Mouse (Mus musculus): ENCODE measurements around the gene Nckap5l.
"Not testable (repeated sequence)": the region's sequence is repeated elsewhere in the genome, so short reads cannot be mapped to it uniquely, and the experiment has no call there.

Nckap5l gene

DNA sequence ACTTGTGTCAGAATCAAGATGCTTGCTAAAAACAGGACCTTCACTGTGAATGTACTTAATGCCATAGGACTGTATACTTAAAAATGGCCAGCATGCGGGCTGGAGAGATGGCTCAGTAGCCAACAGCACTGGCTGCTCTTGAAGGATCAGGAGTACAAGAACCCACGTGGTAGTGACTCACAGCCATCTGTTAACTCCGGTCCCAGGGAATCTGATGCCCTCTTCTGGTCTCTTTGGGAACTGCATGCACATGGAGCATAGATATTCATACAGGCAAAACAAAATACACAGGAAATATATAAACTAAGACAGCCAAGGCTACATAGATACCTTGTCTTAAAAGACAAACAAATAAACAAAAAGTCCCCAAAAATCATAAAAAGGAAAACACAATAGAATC lies 11.5 kb upstream of the Nckap5l start:
- DNase-seq, result peak; percentile 73

DNA sequence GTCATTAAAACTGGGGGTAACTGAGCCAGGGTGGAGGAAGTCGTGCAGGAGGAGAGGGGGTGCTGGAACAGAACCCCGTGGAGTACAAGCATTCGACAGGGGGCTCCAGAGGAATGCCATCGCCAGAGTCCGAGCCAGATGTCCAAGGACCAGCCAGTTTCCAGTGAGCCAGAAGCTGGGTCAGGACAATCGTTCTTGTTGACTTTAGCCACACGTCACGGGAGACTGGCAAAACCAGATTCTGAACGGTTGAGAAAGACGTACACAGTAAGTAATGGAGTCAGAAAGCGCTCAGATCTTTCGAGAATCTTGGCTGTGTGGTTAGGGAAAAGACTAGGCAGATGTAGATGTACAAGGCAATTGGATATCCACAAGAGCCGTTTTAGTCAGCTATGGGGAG lies 5.6 kb upstream of the Nckap5l start:
- DNase-seq, result no peak

DNA sequence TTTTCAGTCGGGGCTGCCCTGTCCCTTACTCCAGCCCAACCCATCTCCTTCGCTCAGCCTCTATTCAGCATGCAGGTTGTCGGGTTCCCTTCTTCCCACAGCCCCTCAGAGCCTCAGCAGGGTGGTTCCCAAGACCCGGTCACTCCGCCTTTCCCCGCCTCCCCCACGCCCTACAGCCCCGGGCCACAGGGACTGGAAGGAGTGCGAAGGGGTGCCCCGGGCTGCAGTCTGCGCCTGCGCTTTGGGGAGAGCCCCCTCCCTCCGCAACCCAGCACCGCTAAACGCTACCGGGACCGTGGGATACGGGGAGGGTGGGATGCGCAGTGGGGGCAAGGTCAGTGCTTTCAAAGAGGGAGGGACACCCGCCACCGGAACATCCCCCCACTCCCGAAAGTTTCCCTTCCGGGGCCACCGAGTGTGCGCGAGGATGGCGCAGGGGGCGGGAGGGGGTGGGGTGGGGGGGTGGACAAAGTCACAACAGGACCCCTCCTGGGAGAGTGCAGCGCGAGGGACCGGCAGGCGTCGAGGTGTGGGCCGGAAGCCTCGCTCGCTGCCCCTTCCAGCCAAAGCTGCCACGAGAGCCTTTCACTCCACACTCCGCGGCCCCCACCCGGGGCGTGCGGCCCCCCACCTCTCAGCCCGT lies 464 bp downstream of the Nckap5l start:
- DNase-seq, result peak; percentile 29

DNA sequence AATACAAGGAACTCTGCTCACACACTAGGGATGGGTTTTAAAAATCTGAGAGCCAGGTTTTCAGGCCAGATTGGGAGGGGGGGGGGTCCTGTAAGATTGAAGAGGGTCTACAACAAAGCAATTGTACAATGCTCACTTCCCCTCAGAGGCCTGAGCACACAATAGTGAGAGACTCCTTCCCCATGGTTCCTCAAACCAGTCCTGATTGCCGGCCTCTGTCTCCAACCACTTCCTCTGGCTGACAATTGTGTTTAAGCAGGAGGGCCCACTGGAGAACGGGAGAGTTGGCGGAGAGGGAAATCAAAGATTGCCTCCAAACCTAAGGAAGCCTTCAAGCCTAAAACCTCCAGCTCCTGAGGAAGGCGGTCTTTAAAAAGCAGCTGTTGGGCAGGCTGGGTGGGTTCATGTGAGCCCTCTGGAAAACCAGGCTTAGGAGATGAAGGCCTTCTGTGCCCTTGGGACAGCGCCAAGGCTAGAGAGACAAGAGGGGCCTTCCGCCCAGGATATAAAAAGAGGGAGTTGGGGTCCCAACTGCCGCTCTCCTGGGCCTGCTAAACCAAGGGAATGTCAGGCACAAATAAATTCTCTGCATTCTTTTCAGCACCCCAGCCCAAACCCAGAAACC lies 1.1 kb downstream of the Nckap5l start:
- DNase-seq, result no peak

DNA sequence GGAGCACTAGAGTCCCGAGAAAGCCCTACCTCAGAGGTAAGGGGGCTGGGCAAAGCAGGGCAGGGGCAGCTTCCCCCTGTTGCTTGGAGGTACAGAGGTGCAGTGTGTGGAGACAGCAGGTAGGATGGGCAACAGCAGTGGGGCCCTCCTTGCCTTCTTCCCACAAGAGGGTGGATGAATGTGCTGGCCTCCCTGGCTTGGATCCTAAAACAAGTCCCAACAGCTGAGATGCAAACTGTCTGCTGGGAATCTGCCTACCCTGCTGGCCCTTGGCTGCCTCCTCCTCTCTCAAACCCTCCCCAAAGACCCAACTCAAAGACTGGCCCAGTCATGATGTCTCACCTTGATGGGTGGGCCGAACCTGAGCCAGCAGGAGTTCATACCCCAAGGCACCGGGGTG lies 2.1 kb downstream of the Nckap5l start:
- DNase-seq, result no peak

DNA sequence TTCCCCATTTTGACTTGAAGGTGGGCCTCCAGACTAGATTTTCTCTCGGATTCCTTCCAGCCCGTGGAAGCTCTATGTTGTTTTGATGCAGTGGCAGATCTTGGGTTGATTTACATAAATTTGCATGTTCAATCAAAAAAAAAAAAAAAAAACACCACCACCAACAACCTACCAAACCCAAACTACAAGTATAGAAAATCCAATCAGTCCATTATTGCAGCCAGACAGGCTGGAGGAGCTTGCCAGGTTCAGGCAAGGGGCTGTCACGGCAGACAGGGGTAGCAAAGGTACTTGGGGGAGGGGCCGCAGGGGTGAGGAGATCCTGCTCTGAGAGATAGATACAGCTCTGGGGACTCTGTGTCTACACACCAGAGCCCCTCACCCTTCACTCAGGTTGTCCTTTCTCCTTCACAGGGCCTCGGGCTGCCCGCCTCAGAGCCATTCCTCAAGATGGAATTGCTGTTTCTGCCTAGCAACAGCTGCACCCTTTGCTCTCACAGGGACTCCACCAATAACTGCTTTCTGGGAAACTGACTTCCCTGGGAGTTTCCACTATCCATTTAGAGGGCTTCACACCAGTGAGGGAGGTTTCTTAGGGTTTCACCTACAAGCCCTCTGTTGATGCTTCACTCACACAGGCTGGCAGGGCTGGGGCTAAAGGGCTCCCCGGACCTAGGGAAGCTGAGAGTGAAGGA lies 2.8 kb downstream of the Nckap5l start:
- no peak for DNase-seq

DNA sequence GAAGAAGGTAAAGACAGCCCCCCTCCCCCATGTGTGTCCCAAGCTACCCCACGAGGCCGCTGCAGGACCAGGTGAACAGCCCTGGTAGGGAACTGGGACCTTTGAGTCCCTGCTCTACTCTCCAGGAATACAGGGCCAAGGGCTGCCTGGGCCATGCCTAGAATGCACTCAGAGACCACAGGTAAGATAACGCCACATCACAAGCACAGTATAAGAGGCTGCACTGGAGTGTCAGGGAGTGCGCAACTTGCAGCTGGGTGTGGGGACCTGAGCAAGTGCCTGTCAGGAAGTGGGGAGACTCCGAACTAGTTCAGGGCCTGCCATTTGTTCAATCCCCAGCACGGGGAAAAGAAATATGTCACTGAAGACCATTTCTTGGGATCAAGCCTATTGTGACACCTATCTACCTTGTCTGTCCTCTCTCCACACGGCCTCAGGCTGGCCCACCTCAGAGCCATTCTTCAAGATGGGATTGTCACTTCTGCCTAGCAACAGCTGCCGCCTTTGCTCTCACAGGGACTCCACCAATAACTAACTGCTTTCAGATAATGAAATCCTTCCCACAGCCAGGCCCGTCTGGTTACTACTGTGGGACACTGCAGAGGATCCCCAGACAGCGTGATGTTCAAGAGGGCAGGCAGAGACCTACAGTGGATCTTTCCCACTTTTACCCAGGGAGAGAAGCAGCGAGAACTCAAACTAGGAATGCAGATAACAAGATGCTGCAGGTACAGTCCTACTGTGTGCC lies 4.2 kb downstream of the Nckap5l start:
- DNase-seq, result no peak

DNA sequence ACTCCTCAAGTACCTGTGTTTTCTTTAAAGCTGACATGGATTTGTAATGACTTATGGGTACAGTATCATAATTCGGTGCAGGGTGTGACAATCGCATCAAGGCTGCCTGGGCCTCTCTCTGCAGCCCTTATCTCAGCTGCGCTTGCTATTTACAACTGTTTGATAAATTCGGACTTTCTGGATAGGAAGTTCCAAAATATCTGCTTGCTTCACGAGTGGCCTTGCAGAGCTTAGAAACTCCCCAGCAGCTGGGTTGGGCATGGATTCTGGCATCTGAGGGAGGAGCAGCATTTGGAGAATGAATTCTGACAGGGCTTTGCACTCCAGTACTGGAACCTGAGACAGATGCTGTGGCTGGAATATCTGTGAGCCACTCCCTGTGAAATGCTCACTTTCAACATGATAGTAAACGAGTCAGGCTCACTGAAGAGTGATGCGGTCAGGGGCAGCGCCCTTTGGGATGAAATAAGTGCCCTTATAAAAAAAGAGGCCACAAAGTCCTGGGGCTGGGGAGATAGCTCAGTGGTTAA lies 7.7 kb downstream of the Nckap5l start:
- DNase-seq, result no peak

DNA sequence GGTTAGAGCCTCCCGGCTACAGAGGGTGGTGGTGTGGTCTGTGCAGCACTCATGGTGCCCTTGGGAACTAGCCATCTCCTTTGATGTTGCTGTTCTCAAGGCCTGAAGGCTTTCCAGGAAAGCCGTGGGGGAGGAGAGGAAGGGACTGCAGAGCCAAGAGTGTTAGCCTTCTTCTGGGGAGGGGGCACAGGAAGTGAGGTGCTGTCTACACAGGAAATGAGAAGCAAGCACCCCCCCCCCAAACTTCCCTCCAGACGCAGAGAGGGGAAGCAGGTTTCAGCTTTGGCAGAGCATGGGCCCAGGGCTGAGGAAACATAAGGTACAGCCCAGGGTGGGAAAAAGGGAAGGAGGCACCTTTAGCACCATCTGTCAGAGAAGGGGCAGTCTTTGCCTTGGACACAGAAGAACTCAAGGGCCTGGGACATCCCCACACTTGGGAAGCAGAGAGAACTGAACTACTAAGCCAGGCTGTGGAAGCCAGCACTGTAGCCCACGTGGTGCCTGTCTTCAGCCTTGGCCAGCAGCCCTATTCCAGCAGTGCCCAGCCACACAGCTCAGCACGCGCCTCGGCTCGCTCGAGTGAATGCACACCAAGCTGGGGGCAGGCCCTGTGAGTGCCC lies 8.3 kb downstream of the Nckap5l start:
- no peak for DNase-seq

DNA sequence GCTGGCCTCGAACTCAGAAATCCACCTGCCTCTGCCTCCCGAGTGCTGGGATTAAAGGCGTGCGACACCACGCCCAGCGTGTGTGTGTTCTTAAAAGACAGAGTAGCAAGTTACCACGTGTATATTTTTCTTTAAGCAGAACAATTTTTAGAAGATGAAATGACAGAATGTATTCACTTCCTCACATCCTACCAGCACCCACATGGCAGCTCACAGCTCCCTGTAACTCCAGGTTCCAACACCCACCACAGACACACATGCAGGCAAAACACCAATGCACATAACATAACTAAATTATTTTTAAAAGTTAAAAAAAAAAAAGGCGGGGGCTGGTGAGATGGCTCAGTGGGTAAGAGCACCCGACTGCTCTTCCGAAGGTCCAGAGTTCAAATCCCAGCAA lies 11.4 kb downstream of the Nckap5l start:
- DNase-seq, result not testable (repeated sequence)

DNA sequence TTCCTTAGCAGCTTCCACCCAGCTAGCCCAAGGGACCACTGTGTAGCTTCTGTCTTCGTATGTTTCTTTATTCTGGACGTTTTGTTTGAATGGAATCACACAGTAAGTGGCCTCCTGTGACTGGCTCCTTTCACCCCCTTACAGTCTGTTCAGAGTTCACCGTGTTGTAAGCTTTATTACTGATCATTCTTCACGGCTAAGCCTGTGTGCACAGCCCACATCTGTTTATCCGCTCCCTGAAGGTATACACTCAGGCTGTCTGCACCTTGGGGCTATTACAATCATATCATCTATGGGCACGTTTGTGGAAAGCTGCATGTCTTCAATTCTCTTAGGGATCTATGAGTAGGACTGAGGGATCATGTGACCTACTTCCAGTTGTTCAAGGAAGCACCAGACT lies 12.0 kb downstream of the Nckap5l start:
- DNase-seq, result no peak

DNA sequence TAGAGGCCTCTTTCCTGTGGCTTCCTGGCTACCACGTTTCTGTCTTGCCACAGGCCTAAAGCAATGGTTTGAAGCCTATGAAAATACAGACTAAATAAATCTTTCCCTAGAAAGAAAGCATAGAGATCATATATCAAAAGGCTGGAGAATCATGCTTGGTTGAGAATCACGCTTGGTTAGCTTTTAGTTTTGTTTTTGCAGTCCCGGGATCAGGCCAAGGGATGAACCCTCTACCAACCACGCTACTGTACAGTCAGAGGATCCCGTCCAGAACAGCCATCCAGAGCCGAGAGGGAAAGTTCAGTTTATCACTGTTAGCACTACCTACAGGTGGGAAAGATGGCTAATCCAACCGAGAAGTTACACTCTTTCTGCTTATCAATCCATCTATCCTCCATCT lies 15.2 kb downstream of the Nckap5l start:
- DNase-seq, result no peak

DNA sequence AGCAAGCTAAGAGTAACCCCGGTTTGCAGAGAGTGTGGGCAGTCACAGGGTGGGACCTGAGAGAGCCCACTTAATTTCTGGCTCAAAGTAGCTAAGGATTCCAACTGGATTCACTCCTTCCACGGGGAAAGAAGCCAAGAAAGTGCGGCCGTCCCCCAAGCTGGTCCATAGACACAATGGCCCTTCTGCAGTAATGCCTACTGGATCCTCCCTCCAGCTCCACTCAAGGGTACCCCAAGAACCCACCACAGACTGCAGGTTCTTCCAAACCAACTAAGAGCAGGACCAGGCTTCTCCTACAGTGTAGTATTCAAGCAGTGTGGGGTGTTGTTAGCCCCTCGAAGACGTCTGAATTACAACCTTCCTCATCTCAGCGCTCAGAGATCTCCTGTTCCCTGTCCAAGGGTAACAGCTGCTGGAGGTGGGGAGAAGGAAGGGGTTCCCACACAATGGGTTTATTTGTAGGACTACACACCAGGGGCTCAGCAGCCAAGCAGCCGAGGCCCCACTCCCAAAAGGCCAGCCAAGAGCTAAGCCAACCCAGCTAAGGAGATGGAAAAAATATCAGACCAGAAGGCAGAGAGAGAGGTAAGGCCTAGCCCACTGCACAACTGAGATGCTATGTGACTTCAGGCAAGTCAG lies 16.6 kb downstream of the Nckap5l start:
- no peak for DNase-seq

DNA sequence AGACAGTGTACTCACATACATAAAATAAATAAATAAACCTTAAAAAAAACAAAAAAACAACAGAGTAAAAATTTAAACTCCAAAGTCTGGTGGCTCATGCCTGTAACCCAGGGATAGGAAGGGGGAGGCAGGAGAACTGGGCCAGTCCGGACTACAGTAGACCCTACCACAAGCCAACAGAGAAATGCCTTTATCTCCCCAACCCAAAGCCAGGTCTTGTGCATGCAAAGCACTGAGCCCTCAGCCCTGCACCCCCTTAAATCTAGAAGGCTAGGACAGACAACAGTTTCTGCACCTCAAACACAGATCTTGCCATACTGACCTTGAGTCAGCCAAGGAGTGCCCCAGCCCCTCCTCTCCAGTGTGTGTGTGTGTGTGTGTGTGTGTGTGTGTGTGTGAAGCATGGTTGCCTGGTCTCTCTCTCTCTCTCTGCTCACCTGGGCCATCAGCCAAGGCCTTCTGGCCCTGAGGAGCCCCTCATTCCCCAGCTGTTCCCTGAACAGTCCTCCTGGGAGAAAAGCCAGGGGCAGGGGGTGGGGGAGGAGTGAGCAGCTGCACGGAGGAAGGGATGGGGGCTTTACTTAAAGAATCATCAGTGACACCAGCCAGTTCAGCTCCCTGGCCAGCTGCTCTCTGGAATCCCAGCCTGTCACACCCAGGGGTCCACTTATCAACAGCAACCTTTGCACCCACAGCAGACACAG lies 17.3 kb downstream of the Nckap5l start:
- DNase-seq, result no peak

DNA sequence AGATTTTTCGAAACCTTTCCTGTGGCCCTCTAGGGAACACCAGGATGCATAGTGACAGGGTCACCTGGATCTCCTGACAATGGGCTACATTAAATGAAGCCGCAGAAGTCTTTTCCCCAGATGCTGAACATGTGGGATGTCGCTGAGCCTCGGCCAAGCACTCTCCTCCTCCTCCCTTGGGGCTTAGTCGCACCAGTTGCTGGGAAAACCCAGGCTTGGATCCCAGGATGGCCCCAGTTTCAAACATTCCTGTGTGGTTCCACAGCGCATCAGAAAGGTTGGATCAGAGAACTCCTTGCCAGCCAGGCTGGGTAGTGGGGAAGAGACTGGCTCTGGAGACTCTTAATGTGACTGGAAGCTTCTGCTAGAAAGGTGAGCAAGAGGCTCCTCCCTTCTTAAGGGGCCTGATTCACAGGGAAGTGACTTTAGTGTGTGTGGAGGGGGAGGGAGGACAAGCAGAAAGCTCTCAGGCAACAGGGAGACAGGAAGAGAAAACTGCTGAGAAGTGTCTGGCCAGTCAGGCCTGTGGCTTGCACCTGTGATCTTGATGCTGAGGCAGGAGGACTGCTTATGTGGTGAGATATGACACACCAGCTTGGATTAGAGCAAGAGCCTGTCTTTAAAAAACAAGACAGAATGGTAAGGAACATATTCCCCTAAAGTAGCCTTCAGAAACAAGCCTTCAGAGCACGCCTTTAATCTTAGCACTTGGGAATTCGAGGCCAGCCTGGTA lies 18.4 kb downstream of the Nckap5l start:
- DNase-seq, result no peak

DNA sequence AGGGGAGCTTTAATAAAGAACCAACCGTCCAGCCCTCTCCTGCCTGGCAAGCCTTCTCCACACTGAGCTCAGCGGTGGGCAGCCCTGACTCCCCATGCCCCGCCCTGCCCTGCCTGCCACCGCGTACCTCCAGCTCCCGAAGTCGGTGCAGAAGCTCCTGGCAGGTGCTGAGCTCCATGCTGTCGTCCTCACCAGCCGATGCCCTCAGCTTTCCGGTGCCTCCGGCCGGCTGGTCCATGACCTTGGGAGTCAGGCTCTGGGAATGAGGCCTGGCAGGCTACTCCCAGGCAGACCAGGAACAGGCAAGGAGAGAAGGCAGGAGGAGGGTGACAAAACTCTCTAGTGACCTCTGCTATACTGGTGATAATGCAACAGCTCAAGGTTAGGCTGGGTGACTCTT lies 23.6 kb downstream of the Nckap5l start:
- DNase-seq, result no peak

DNA sequence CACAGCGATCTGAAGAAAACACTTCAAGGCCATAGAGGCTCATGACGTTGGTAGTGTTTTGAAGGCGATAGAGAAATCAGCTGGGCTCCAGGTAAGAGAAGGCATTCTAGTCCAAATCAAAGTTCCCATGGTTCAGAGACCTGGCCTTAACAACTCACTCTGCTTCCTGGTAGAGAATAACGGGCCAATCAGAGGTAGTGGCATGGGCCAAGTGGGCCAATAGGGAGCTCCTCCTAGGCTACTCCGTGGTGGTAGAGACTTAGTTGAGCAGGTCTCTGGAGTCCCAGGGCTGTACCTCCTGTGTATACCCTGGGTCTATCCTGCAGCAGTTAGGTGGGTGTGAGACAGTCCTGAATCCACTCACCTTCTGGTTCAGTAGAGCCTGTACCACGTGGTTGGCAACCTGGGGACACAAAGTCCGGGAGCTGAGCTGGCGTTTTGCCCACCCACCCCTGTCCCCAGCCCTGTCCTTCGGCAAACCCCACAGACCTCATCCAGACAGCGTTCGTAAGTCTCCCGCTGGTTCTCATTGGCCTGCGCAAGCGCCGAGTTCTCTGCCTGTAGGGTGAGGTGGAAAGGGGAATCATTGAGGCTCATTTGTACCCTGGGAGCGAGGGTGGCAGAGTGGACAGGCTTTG lies 24.3 kb downstream of the Nckap5l start:
- DNase-seq, result no peak

DNA sequence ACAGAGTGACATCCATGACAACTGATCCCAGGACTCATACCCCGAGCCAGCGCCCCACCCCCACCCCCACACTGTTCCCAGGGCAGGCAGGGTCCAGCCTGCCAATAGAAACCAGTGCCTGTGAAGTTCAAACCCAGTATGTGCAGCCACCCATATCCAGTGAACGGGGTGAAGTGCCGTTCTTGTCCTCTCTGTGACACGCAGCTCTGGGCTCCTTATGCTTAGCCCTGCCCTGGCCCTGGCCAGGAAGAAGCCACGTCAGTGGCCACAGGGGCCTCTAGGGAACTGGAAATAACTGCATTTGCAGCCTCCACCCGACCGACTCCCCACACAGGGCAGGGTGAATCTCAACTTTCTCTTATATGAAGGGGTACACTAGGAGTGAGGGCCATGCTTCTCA lies 25.6 kb downstream of the Nckap5l start:
- peak; percentile 26 for DNase-seq

DNA sequence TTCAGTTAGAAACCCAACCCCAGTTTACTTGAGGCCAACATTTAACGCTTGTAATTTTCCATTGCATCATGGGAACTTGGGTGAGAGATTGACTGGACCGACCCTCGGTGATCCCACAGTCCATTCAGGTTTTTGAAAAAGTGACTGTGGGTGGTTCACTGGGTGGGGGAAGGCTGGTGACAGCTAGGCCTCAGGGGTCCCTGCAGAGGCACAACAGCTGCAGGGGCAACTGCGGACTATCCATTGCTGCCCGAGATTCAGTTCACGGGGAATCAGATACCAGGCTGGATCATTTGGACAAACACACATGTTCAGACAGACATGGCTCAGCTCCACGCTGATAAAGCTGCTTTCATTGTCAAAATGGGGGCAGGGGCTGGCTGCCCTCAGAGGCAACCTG lies 26.0 kb downstream of the Nckap5l start:
- no peak for DNase-seq

DNA sequence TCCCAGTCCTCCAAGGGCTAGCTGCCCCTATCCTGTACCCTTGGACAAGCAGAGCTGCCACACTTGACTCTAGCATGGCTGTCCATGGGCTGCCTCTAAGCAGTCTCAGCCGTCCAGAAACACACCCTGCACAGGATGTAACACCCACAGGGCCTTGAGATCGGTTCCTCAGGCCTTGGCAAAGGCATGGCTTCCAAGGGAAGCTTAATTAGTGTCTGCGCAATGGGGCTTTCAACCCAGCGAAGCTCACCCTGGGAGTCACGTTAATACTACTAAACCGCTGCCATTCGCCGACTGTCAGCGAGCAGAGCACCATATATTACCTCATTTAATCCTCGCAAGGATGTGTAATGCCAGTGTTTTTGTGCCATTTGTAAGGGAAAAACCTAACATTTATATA lies 26.5 kb downstream of the Nckap5l start:
- no peak for DNase-seq

DNA sequence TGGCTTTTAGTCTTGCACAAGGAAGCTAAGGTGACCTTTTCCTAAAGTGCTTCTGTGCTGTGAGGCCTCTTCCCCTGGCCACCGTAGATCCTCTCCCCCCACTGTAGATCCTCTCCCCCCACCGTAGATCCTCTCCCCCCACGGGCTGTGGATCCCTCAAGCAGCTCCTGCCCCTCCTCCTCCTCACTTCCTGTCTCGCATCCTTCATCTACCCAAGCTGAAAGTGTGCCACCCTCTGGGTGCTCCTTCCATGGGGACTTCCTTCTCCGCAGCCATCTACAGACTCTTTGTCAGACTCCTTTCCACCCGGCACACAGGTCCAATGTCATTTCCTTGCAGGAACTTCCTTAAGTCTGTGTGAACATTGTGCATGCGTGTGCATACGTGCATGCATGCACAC lies 27.2 kb downstream of the Nckap5l start:
- DNase-seq, result no peak
